Mouse (Mus musculus): ENCODE data around the gene Mrpl52. TPM values are rescaled to one million over a fixed set of nuclear protein-coding genes. Genes with fewer than 3 reads are reported as not detected.

The Mrpl52 gene
- polyA plus RNA-seq, 1 experiment from 2014 or later = 289 TPM

- ATAC-seq = no peak
- H3K9ac ChIP-seq (ENCODE audit: low read length) = no peak overlapping the region
- 86% methylated on average over 6 of the region's 6 CpGs for WGBS
Measured at GRCm38 (mm10) chr14:54387546-54387945, 39.2 kb upstream of the Mrpl52 start.

GRCm38 (mm10) chr14:54390843-54391242 is 35.9 kb upstream of the Mrpl52 start:
- Histone ChIP-seq H3K4me3 (ENCODE audit: low read depth, low read length) (no peak overlapping the region), H3K4me2 (ENCODE audit: low read length) (no peak overlapping the region), H3K9me3 (replicated peaks; ENCODE audit: control insufficient read depth, low read length) (no peaks in the 10 kb centered on the region), H3K4me1 (ENCODE audit: control insufficient read depth, insufficient read depth, low read length) (no peaks in the 10 kb centered on the region), H3K27ac (ENCODE audit: low read depth, low read length) (no peak overlapping the region), H3K9ac (ENCODE audit: low read length) (no peak overlapping the region), H3K36me3 (ENCODE audit: control insufficient read depth, insufficient read depth, low read length) (no peaks in the 10 kb centered on the region), H3K27me3 (replicated peaks; ENCODE audit: control insufficient read depth, insufficient read depth, low read length) (no peaks in the 10 kb centered on the region)
- 65% methylated on average over 6 of the region's 6 CpGs for WGBS
- DNase-seq (ENCODE audit: low spot score) (no peak), ATAC-seq (no peak)

More at GRCm38 (mm10) chr14:54387546-54387945, 39.2 kb upstream of the Mrpl52 start:
- no peaks in the 10 kb centered on the region for H3K9me3 ChIP-seq (replicated peaks; ENCODE audit: control insufficient read depth, low read length)
- H3K4me3 ChIP-seq (ENCODE audit: low read depth, low read length) = no peak overlapping the region
- no peak for DNase-seq (ENCODE audit: low spot score)
- no peaks in the 10 kb centered on the region for H3K4me1 ChIP-seq (ENCODE audit: control insufficient read depth, insufficient read depth, low read length)
- H3K4me2 ChIP-seq (ENCODE audit: low read length) = no peak overlapping the region
- H3K27ac ChIP-seq (ENCODE audit: low read depth, low read length) = no peak overlapping the region
- H3K36me3 ChIP-seq (ENCODE audit: control insufficient read depth, insufficient read depth, low read length) = no peaks in the 10 kb centered on the region
- no peaks in the 10 kb centered on the region for H3K27me3 ChIP-seq (replicated peaks; ENCODE audit: control insufficient read depth, insufficient read depth, low read length)

- WGBS = 79% methylated on average over 3 of the region's 3 CpGs
- ATAC-seq (no peak), DNase-seq (ENCODE audit: low spot score) (no peak)
- no peak overlapping the region for H3K4me2 ChIP-seq (ENCODE audit: low read length)
- H3K9ac ChIP-seq (ENCODE audit: low read length) = no peak overlapping the region
- no peaks in the 10 kb centered on the region for H3K4me1 ChIP-seq (ENCODE audit: control insufficient read depth, insufficient read depth, low read length)
- H3K9me3 ChIP-seq (replicated peaks; ENCODE audit: control insufficient read depth, low read length) = no peaks in the 10 kb centered on the region
- H3K4me3 ChIP-seq (ENCODE audit: low read depth, low read length) = no peak overlapping the region
- H3K36me3 ChIP-seq (ENCODE audit: control insufficient read depth, insufficient read depth, low read length) = no peaks in the 10 kb centered on the region
- H3K27ac ChIP-seq (ENCODE audit: low read depth, low read length) = no peak overlapping the region
- no peaks in the 10 kb centered on the region for H3K27me3 ChIP-seq (replicated peaks; ENCODE audit: control insufficient read depth, insufficient read depth, low read length)
Measured at GRCm38 (mm10) chr14:54393794-54394193, 32.9 kb upstream of the Mrpl52 start.

DNA sequence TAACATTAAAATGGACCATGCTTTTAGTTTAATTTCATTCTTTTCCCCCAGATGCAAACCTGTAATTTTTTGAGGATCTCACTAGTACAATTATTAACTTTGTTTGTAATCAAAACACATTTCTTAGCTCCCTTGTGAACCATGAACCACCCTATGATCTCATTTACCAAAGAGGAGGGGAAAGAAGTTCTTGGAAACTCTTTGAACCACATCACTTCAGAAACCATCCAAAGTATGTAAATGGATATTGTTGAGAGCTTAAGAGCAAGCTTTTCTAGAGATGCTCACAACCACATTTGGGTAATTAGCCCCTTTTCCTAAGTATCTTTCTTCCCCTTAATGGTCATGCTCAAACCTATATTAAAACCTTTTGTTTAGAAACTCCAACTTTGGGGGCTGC is 32.4 kb upstream of the Mrpl52 start:
- Histone ChIP-seq H3K4me3 (ENCODE audit: low read depth, low read length) (no peak overlapping the region), H3K36me3 (ENCODE audit: control insufficient read depth, insufficient read depth, low read length) (no peaks in the 10 kb centered on the region), H3K27me3 (replicated peaks; ENCODE audit: control insufficient read depth, insufficient read depth, low read length) (no peaks in the 10 kb centered on the region), H3K27ac (ENCODE audit: low read depth, low read length) (no peak overlapping the region), H3K9ac (ENCODE audit: low read length) (no peak overlapping the region), H3K9me3 (replicated peaks; ENCODE audit: control insufficient read depth, low read length) (no peaks in the 10 kb centered on the region), H3K4me1 (ENCODE audit: control insufficient read depth, insufficient read depth, low read length) (no peaks in the 10 kb centered on the region), H3K4me2 (ENCODE audit: low read length) (no peak overlapping the region)
- DNase-seq (ENCODE audit: low spot score) (no peak), ATAC-seq (no peak)

- ATAC-seq = no peak
- H3K9ac ChIP-seq (ENCODE audit: low read length) = no peak overlapping the region
Measured at GRCm38 (mm10) chr14:54396685-54397084, 30.0 kb upstream of the Mrpl52 start.

DNA sequence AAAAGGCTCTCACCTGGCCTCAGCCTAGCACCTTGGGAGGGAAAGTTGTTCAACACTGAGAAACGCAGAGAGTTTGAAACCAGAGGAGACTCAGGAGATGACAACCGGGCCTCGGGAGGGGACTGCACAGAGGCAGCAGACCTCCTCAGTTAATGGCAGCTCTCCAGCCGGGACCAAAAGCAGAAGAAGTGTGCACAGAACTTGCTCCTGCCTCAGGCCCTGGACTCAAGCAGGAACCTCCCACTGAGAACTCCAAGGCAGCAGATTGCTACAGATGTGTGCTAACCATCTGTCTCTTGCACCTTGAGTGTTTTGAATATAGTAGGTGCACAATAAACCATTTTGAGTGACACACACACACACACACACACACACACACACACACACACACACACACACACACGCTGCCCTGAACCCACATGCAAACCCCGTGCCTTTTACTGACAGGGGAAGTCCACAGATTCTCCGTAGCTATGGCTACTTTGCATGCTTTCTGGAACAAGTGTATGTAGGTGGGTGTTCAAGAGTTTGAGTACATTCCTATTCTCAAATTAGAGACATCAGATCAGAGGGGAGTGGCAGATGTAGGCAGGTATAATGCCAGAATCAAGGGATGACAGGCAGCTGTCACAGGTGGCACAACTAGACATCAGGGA is 28.7 kb upstream of the Mrpl52 start:
- Histone ChIP-seq H3K4me2 (ENCODE audit: low read length) (no peak overlapping the region), H3K9ac (ENCODE audit: low read length) (no peak overlapping the region), H3K4me3 (ENCODE audit: low read depth, low read length) (no peak overlapping the region), H3K9me3 (replicated peaks; ENCODE audit: control insufficient read depth, low read length) (no peaks in the 10 kb centered on the region), H3K27ac (ENCODE audit: low read depth, low read length) (no peak overlapping the region), H3K4me1 (ENCODE audit: control insufficient read depth, insufficient read depth, low read length) (no peaks in the 10 kb centered on the region), H3K36me3 (ENCODE audit: control insufficient read depth, insufficient read depth, low read length) (no peaks in the 10 kb centered on the region), H3K27me3 (replicated peaks; ENCODE audit: control insufficient read depth, insufficient read depth, low read length) (no peaks in the 10 kb centered on the region)
- DNase-seq (ENCODE audit: low spot score) (no peak), ATAC-seq (no peak)
- 89% methylated on average over 7 of the region's 7 CpGs for WGBS

More at GRCm38 (mm10) chr14:54396685-54397084, 30.0 kb upstream of the Mrpl52 start:
- Histone ChIP-seq H3K4me1 (ENCODE audit: control insufficient read depth, insufficient read depth, low read length) (no peaks in the 10 kb centered on the region), H3K27ac (ENCODE audit: low read depth, low read length) (no peak overlapping the region), H3K4me3 (ENCODE audit: low read depth, low read length) (no peak overlapping the region), H3K36me3 (ENCODE audit: control insufficient read depth, insufficient read depth, low read length) (no peaks in the 10 kb centered on the region), H3K9me3 (replicated peaks; ENCODE audit: control insufficient read depth, low read length) (no peaks in the 10 kb centered on the region), H3K27me3 (replicated peaks; ENCODE audit: control insufficient read depth, insufficient read depth, low read length) (no peaks in the 10 kb centered on the region), H3K4me2 (ENCODE audit: low read length) (no peak overlapping the region)
- no peak for DNase-seq (ENCODE audit: low spot score)
- 90% methylated on average over 7 of the region's 7 CpGs for WGBS

DNA sequence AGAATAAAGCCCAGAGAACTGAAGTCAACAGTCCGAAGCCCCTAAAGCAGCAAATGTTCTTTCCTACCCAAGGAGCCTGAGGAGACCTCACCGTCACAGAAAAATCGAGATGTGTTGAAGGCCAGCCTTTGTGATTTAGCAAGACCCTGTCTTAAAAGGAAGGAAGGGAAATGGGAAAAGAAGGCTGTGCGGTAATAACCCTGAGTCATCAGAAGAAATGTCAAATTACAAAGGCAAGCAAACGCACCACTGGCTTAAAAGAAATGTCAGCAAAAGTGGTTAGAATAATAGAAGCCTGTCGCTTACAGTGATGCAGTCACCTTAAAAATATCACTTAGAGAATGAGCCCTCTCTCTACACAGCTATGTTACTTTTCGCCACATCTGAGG is 28.2 kb upstream of the Mrpl52 start:
- DNase-seq (ENCODE audit: low spot score) = no peak
- Histone ChIP-seq H3K9me3 (replicated peaks; ENCODE audit: control insufficient read depth, low read length) (no peaks in the 10 kb centered on the region), H3K4me1 (ENCODE audit: control insufficient read depth, insufficient read depth, low read length) (no peaks in the 10 kb centered on the region), H3K27ac (ENCODE audit: low read depth, low read length) (no peak overlapping the region), H3K4me3 (ENCODE audit: low read depth, low read length) (no peak overlapping the region), H3K4me2 (ENCODE audit: low read length) (no peak overlapping the region), H3K36me3 (ENCODE audit: control insufficient read depth, insufficient read depth, low read length) (no peaks in the 10 kb centered on the region), H3K9ac (ENCODE audit: low read length) (no peak overlapping the region), H3K27me3 (replicated peaks; ENCODE audit: control insufficient read depth, insufficient read depth, low read length) (no peaks in the 10 kb centered on the region)
- ATAC-seq = no peak
- WGBS = 77% methylated on average over 7 of the region's 7 CpGs

DNA sequence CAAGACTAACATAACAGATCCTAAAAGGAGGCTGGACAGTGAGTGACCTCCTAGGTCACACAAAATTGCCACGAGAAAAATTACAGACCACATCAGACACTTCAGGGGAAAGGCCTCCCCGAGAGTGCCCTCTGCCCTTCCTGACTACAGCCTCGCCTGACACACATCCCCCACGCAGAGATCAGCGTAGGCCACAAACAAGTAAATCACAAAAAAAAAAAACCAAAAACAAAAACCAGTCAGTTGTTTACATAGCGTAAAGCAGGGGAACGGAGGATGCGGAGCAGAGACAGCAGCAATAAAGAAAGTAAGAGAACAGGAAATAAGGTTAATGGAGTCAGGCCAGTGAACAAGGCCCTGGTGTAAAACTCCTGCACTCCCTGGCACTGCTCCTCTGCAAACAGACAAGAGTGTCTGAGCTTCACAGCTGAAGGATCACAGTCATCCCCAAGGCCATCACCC is 27.8 kb upstream of the Mrpl52 start:
- no peak overlapping the region for H3K4me3 ChIP-seq (ENCODE audit: low read depth, low read length)
- no peaks in the 10 kb centered on the region for H3K9me3 ChIP-seq (replicated peaks; ENCODE audit: control insufficient read depth, low read length)
- DNase-seq (ENCODE audit: low spot score) (no peak), ATAC-seq (no peak)
- no peaks in the 10 kb centered on the region for H3K4me1 ChIP-seq (ENCODE audit: control insufficient read depth, insufficient read depth, low read length)
- 78% methylated on average over 8 of the region's 8 CpGs for WGBS
- H3K9ac ChIP-seq (ENCODE audit: low read length) = no peak overlapping the region
- no peaks in the 10 kb centered on the region for H3K27me3 ChIP-seq (replicated peaks; ENCODE audit: control insufficient read depth, insufficient read depth, low read length)
- no peaks in the 10 kb centered on the region for H3K36me3 ChIP-seq (ENCODE audit: control insufficient read depth, insufficient read depth, low read length)
- no peak overlapping the region for H3K27ac ChIP-seq (ENCODE audit: low read depth, low read length)
- H3K4me2 ChIP-seq (ENCODE audit: low read length) = no peak overlapping the region

DNA sequence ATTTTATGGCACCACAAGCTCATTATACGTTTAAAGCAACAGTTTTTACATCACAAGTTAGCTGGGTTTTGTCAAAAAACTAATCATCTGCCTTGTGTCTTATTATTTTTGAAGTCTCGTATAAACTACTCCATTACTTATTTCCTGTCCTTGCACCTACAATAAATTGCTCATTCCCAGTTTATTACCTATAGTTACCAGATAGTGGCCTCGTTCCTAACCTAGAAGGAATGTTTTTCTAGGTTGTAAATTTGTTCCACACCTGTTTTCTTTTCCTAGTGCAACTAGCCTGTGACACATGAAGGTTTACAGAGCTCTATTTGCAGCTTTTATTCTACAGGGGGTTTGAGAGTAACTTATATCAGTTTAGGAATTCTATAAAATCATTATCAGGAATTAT is 25.0 kb upstream of the Mrpl52 start:
- Histone ChIP-seq H3K36me3 (ENCODE audit: control insufficient read depth, insufficient read depth, low read length) (no peaks in the 10 kb centered on the region), H3K9ac (ENCODE audit: low read length) (no peak overlapping the region), H3K4me1 (ENCODE audit: control insufficient read depth, insufficient read depth, low read length) (no peaks in the 10 kb centered on the region), H3K27me3 (replicated peaks; ENCODE audit: control insufficient read depth, insufficient read depth, low read length) (no peaks in the 10 kb centered on the region), H3K4me3 (ENCODE audit: low read depth, low read length) (no peak overlapping the region), H3K4me2 (ENCODE audit: low read length) (no peak overlapping the region), H3K27ac (ENCODE audit: low read depth, low read length) (no peak overlapping the region), H3K9me3 (replicated peaks; ENCODE audit: control insufficient read depth, low read length) (no peaks in the 10 kb centered on the region)
- 84% methylated on average over 3 of the region's 3 CpGs for WGBS
- no peak for ATAC-seq
- DNase-seq (ENCODE audit: low spot score) = no peak

Measured in forebrain, embryonic 14.5 days (tissue).